Mouse (Mus musculus) thymus, postnatal 10 days (tissue): ENCODE results near the gene Ackr3.

Source experiments
- DNase-seq, 2 experiments: peaks; one replicate each; pipeline ENCODE4 v3.0.0; 2021; ENCODE audit warnings: low spot score in 2 of 2

The Ackr3 gene

GRCm38 (mm10) chr1:90228323-90228697, 24.5 kb downstream of the Ackr3 start:
- no peak for DNase-seq

- no peak for DNase-seq
Measured at GRCm38 (mm10) chr1:90230611-90231010, 26.8 kb downstream of the Ackr3 start.

GRCm38 (mm10) chr1:90231591-90232490, 28.1 kb downstream of the Ackr3 start:
- no peak for DNase-seq

GRCm38 (mm10) chr1:90232491-90232885, 28.7 kb downstream of the Ackr3 start:
- DNase-seq = no peak

GRCm38 (mm10) chr1:90234620-90235054, 30.9 kb downstream of the Ackr3 start:
- no peak for DNase-seq

- no peak for DNase-seq
Measured at GRCm38 (mm10) chr1:90236640-90237039, 32.9 kb downstream of the Ackr3 start.

GRCm38 (mm10) chr1:90238095-90238888, 34.5 kb downstream of the Ackr3 start:
- no peak for DNase-seq

GRCm38 (mm10) chr1:90239336-90240225, 35.8 kb downstream of the Ackr3 start:
- no peak for DNase-seq

- no peak for DNase-seq
Measured at GRCm38 (mm10) chr1:90240287-90240686, 36.5 kb downstream of the Ackr3 start.

- no peak for DNase-seq
Measured at GRCm38 (mm10) chr1:90242444-90242989, 38.7 kb downstream of the Ackr3 start.

- DNase-seq = no peak
Measured at GRCm38 (mm10) chr1:90244537-90244936, 40.8 kb downstream of the Ackr3 start.

- no peak for DNase-seq
Measured at GRCm38 (mm10) chr1:90245533-90245932, 41.8 kb downstream of the Ackr3 start.

- no peak for DNase-seq
Measured at GRCm38 (mm10) chr1:90246035-90246434, 42.3 kb downstream of the Ackr3 start.

GRCm38 (mm10) chr1:90246800-90247199, 43.0 kb downstream of the Ackr3 start:
- DNase-seq = no peak

- DNase-seq = no peak
Measured at GRCm38 (mm10) chr1:90247234-90247633, 43.5 kb downstream of the Ackr3 start.

GRCm38 (mm10) chr1:90247756-90248541, 44.2 kb downstream of the Ackr3 start:
- no peak for DNase-seq

GRCm38 (mm10) chr1:90248966-90249735, 45.4 kb downstream of the Ackr3 start:
- no peak for DNase-seq

- DNase-seq = no peak
Measured at GRCm38 (mm10) chr1:90250419-90250818, 46.6 kb downstream of the Ackr3 start.

GRCm38 (mm10) chr1:90251156-90251555, 47.4 kb downstream of the Ackr3 start:
- no peak for DNase-seq

- DNase-seq = no peak
Measured at GRCm38 (mm10) chr1:90253465-90253864, 49.7 kb downstream of the Ackr3 start.
